Mouse (Mus musculus): ENCODE data around the gene Cntrob.

GRCm38 (mm10) chr11:69324749-69325148, 1.2 kb upstream of the Cntrob start:
- TF ChIP-seq POLR2A (IDR thresholded peaks at IDR 0.05; ENCODE audit: borderline replicate concordance, control insufficient read depth, low read depth, low read length) (no peak), CTCF (IDR thresholded peaks at IDR 0.05; ENCODE audit: control insufficient read depth, insufficient read depth, low read length) (no peak)
